Mouse (Mus musculus): ENCODE data around the gene Hs3st3a1. TPM values are rescaled to one million over a fixed set of nuclear protein-coding genes. Genes with fewer than 3 reads are reported as not detected.
A peak's percentile ranks its signal among the peaks of the same experiment; 100 is the strongest.

Hs3st3a1 gene
- under 1 TPM; 0.34 to 0.43 TPM for total RNA-seq (2021)

DNA sequence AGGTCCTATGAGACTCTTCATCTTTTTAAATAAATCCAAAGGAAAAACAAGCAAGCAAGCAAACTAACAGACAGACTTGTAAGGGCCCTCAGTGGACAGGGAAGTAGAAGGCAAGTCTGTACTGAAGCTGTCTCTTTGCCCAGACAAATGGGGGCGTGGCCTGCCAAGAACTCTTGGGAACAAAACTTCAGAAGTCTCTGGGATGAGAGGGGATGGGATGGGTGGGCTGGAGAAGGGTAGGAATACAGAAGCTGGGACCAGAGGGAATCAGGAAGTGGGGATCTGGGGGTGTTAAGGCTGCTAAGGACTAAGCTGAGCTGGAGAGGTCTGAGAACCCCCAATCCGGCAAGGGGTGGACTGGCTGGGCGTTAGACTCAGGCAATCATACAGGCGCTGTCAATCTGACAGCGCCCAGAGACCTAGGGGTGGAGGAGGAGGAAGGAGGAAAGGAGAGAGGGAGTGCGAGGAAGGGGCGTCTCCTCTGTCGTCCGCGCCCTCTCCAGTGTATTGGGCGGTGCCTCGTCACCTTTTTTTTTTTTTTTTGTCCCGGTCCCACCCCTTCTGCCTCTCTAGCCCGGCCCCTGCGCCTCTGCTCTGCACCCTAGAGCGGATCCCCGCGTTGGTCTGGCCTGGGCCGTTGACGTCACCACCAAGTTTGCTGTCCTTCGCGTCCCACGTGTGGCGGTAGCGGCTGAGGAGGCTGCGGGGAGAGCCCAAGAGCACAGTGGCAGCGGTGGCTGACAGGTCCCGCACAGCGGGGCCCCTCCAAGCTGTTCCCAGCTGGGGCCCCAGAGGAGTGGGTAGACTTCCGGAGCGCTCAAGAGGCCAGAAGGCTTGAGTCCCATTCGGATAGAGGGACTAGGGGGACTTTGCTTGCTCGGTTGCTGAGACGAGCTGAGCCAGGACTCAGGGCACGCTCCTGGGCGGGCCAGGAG lies at the start of gene Hs3st3a1:
Hs3st3a1 (plus strand) TSS at position 722 of the 935 bp plus-strand sequence.
- peak in 1 of 2 experiments; percentile 51 for DNase-seq (ENCODE audit: extremely low spot score in 1 of 2, low spot score in 2 of 2)
- intact Hi-C loops (cut with DNase I) = loop anchor here (5.0 to 10.0 kb wide), 2 partner anchors 360 to 513 kb away; partner anchors contain the start of genes Cox10 and Hs3st3b1

DNA sequence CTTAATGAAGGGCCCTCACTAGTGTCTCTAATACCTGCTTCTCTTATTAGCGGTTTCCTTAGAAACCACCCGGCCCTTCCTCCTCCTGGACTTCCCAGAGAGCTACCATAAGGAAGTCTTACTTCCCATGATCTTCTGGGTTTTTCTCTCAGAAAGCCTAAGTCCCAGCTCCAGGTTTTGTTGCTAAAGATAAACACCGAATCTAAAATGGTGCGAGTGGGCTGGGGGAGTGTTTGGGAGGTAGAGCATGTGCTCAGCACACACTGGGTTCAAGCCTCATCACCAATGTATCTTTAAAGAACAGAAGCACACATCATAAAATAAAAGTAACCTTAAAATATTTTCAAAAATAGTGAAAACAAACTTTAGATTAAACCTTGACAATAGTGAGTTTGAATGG lies 48.8 kb upstream of the Hs3st3a1 start:
- intact Hi-C loops (cut with DNase I) = no loop called here
- DNase-seq (ENCODE audit: extremely low spot score in 1 of 2, low spot score in 2 of 2) = no peak

DNA sequence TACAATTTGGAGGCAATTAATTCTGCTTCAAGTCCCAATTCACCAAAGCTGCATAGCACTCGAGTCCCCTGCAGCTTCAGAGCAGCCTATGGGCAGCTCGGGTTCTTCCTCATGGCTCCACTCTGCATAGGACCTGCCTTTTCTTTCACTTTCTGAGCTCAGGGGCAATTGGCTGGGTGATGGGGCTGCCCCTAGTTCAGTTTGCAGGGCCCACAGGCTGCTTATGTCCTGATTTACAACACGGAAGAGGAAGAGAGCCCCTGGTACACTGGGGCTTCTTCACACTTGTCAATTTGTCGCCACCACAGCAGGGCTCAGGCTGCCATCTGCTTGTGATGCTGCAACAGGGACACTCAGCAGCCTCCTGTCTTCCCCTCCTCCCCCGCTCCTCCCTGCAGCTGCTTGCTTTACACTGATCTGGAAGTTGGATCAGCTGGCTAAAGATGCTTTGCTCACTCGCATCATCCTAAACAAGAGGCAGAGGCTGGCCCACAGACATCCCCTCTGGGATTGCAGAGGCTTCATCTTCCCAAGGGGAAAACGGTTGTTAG lies 38.7 kb upstream of the Hs3st3a1 start:
- intact Hi-C loops (cut with DNase I) = no loop called here
- peak; percentile 64 to 72 for DNase-seq (ENCODE audit: extremely low spot score in 1 of 2, low spot score in 2 of 2)

DNA sequence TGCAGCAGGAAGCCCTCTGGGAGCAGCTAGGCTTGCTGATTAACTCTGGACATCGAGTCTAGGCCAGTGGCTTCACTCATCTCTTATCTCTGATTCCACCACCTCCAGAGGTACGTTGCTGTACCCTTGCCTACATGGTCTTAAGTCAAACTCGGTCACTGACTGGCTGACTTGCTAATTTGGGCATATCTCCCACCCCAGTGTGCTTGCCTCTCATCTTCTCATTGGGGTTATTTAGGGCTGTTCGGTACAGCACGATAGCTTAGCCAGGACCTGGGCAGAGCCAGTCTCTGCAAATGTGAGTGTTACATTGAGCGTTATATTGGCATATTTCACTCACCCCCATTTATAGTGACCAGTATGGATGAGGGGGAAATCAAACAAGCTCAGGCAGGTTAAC lies 38.2 kb upstream of the Hs3st3a1 start:
- DNase-seq (ENCODE audit: extremely low spot score in 1 of 2, low spot score in 2 of 2) = no peak
- intact Hi-C loops (cut with DNase I) = no loop called here

DNA sequence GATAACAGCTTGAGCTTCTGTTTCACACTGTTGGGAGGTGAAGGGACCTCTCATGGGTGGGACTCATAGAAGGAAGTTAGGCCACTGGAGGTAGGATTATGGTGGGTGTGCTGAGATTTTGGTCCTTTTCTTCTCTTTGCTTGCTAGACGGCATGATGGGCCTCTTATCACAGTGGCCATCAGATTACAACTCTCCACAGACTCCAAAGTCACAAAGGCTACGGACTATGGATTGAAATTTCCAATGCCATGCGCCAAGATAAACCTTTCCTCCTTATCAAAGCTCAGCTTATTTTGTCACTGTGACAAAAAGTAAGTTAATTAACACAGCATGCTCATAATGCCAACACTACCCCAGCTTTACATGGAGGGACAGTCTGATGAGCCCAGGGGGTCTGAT lies 37.5 kb upstream of the Hs3st3a1 start:
- intact Hi-C loops (cut with DNase I) = no loop called here
- DNase-seq (ENCODE audit: extremely low spot score in 1 of 2, low spot score in 2 of 2) = no peak

DNA sequence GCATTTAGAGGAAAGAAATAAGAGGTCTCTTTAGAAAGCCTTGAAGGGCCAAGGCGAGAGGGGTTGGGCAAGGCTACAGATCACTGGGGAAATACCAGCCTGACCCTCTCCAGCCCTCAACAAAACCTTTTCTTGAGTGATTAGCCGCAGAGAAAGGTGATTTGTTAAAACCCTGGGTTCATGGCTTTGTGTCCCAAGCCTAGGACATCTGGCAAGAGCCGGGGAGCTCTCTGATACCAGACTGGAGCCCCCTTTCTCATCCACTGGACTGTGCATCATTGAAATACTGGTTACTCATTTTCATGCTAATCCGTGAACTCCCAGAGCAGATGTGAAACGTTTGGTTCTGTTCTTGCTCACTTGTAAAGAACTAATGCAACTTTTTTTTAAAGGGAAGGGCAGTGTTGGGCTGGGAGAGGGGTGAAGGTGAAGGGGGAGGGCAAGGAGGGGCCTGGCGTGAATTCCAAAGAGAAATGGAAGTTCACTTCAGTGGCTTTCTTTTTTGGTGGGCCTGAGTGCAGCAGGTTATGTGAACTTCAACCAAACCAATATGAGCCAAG lies 34.5 kb upstream of the Hs3st3a1 start:
- DNase-seq (ENCODE audit: extremely low spot score in 1 of 2, low spot score in 2 of 2) = no peak

DNA sequence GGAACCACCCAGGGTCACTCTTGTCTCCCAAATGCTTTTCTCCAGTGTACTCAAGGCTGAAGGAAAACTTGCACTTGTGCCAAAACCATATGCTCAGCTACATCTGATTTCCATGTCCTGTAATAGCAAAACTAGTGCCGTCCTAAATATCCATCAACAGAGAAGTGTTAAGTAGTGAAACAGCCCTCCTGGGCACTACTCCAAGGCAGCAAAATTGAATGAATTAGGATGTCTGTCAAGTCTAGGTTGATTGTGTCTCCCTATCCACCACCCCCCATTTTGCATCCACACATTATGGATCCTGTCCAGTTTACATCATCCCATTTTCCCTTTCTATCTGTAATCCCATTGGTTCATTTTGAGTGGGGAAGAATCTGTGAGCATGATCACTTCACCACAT lies 16.2 kb upstream of the Hs3st3a1 start:
- no peak for DNase-seq (ENCODE audit: extremely low spot score in 1 of 2, low spot score in 2 of 2)
- intact Hi-C loops (cut with DNase I) = no loop called here

More for the DNA sequence above, 34.5 kb upstream of the Hs3st3a1 start:
- intact Hi-C loops (cut with DNase I) = no loop called here

DNA sequence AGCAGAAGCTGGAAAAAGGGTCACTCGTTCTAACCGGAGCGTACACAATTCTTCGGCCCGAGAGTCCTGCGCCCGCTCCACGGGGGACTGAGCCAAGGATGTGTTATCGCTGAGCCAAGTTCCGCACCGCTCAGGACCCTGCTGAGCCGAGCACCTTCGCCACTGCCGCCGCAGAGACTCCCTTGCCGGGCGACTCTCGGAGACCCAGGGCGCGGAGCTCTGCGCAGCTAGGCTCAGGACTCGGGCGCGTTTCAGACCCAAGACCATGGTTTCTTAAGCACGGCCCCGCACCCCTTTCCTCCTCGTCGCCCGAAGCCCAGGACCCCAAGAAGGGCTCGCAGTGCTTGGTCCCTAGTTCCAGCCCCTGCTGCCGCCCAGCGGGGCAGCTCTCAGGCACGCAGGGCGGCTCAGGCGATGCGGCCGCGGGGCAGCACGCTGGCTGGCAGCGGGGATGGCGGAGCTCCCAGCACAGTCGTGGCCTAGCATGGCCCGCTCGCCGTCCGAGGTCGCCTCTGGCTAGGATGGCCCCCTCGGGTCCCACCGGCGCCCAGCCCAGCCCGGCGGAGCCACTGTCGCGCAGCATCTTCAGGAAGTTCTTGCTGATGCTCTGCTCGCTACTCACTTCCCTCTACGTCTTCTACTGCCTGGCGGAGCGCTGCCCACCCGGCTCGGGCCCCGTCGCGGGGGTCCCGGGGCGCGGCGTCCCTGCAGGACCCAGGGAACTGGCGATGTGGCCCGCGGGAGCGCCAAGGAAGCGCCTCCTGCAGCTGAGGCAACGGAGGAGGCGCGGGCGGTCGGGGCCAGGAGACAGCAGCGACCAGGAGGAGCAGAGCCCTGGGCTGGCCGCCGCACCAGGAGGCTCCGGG lies 647 bp downstream of the Hs3st3a1 start:
- DNase-seq (ENCODE audit: extremely low spot score in 1 of 2, low spot score in 2 of 2) = peak in 1 of 2 experiments; percentile 26
- intact Hi-C loops (cut with DNase I) = loop anchor here (5.0 to 10.0 kb wide), 2 partner anchors 361 to 513 kb away; partner anchors contain the start of genes Cox10 and Hs3st3b1

DNA sequence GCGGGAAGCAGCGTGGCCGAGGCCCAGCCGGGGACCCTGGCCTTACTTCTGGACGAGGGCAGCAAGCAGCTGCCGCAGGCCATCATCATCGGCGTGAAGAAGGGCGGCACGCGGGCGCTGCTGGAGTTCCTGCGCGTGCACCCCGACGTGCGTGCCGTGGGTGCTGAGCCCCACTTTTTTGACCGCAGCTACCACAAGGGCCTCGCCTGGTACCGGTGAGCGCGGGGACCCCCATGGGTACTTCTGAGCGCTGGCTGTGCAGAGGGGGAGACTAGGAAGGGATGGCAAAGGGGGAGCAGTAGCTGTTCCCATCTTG lies 1.2 kb downstream of the Hs3st3a1 start, which contains the start of gene F930015N05Rik:
F930015N05Rik (minus strand) TSS at position 242 of the 316 bp plus-strand sequence.
- intact Hi-C loops (cut with DNase I) = loop anchor here (5.0 to 10.0 kb wide), 2 partner anchors 362 to 514 kb away; partner anchors contain the start of genes Cox10 and Hs3st3b1
- peak in 1 of 2 experiments; percentile 37 for DNase-seq (ENCODE audit: extremely low spot score in 1 of 2, low spot score in 2 of 2)

DNA sequence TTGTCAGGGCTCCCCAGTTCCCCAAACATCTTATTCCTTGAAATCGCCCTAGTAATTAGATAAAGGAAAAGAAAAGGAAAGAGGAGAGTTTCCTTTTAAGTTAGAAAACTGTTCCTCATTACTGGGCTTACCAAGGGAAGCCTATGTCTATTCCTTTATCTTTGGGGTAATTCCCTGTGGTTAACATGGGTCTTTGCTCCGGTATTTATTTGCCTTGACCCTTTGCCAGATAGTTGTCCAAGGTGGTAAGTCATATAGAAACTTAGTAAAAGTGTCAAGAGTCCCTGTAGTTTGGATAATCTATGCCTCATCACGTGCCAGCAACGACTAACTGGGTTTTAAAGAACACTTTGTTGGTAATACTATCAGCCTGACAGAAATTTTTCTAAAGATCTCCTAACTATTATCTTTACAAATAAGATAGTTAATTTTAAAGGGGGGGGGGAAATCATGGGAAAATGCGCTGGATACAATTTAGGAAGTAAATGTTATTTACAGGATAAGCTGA lies 1.7 kb downstream of the Hs3st3a1 start:
- no peak for DNase-seq (ENCODE audit: extremely low spot score in 1 of 2, low spot score in 2 of 2)
- intact Hi-C loops (cut with DNase I) = loop anchor here (5.0 to 10.0 kb wide), 2 partner anchors 362 to 515 kb away; partner anchors contain the start of genes Cox10 and Hs3st3b1

DNA sequence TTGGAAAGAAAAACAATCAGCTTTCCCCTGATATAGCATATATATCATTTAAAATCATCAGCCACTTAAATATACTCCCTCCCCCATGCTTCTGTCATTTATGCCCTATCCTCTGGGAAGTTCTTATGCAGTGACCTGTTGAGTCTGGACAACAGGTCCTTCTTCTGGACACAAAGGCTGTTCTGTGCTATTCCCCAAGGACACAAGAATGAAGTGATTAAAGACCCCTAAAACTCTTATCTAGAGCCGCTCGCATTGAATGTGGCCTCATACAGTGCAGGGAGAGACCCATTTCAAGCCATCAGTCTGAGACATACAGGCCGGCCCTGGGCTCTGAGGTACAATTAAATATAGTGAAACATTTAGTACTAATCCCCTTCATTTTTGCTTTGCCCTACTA lies 2.6 kb downstream of the Hs3st3a1 start:
- intact Hi-C loops (cut with DNase I) = loop anchor here (5.0 to 10.0 kb wide), 2 partner anchors 363 to 515 kb away; partner anchors contain the start of genes Cox10 and Hs3st3b1
- DNase-seq (ENCODE audit: extremely low spot score in 1 of 2, low spot score in 2 of 2) = no peak

DNA sequence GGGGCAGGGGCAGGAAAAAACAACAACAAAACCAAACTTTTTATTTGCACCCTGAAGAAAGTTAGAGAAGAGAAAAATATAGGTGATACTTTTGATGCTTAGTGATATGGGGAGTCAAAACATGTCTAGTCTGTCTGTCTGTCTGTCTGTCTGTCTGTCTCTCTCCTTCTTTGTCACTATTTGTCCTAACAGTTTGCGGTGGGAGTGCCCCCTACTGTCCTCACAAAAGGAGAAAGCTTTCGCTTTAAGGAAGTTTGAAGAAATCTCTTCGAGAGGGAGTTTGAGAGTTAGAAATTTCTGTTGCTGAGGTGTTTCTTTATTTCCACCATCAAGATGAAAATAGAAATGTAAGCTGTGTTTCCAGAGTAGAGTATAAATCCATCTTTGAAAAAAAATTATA lies 3.8 kb downstream of the Hs3st3a1 start:
- no peak for DNase-seq (ENCODE audit: extremely low spot score in 1 of 2, low spot score in 2 of 2)
- intact Hi-C loops (cut with DNase I) = loop anchor here (5.0 to 10.0 kb wide), 2 partner anchors 364 to 517 kb away; partner anchors contain the start of genes Cox10 and Hs3st3b1

DNA sequence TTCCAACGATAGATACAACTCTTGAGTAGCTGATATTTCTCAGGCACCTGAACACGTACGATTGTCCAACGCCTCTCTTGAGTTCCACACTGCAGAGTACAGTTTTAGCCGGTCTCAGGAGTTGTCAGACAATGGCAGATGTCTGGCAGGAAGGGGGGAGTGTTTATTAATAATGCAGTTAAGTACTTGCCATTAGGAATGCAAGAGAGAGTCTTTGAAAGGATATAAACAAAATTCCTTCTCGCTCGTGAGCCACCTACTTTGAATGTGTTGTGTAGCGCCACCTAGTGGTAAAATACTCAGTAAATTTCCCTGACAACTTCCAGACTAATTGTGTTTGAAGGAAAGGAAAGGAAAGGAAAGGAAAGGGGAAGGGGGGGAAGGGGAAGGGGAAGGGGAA lies 7.0 kb downstream of the Hs3st3a1 start:
- peak in 1 of 2 experiments; percentile 77 for DNase-seq (ENCODE audit: extremely low spot score in 1 of 2, low spot score in 2 of 2)
- intact Hi-C loops (cut with DNase I) = loop anchor here (5.0 kb wide), 2 partner anchors 275 to 1040 kb away; no protein-coding TSS in a partner anchor

DNA sequence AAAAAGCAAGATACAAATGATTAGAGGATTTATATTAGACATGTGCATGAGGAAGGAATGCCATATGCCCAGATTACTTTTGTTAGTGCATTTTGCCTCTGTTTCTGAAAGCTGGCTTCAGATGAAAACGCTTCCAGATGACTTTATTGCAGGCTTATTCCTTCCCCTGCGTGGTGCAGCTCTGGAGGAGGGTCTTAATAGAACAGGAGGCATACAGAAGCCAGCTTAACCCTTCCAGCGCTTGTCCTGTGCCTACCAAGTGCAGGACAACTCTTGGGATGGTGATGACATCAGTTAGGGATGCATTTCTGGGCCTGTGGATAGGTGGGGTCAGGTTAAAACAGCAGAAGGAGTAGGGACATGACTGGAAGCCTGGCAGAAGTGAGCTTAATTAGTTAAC lies 7.6 kb downstream of the Hs3st3a1 start:
- DNase-seq (ENCODE audit: extremely low spot score in 1 of 2, low spot score in 2 of 2) = no peak
- intact Hi-C loops (cut with DNase I) = loop anchor here (5.0 kb wide), 2 partner anchors 275 to 1040 kb away; no protein-coding TSS in a partner anchor

DNA sequence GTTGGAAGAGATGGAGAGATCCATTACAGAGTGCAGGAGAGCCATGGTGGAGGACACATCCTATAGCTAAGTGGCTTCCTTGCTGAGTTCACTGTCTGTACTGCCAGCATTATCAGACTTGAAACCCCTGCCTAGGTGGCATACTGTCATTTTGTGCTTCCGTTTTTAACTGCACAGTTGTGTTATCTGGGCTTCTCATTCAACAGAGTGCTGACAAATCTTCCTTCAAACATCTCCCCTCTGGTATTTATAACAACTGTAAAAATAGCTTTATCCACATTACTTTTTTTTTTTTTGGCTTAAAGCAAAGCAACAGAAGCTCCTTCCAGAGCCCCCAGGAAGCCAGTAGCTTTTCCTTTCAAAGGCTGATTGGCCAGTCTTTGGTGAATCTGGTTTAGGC lies 10.1 kb downstream of the Hs3st3a1 start:
- intact Hi-C loops (cut with DNase I) = no loop called here
- DNase-seq (ENCODE audit: extremely low spot score in 1 of 2, low spot score in 2 of 2) = no peak

DNA sequence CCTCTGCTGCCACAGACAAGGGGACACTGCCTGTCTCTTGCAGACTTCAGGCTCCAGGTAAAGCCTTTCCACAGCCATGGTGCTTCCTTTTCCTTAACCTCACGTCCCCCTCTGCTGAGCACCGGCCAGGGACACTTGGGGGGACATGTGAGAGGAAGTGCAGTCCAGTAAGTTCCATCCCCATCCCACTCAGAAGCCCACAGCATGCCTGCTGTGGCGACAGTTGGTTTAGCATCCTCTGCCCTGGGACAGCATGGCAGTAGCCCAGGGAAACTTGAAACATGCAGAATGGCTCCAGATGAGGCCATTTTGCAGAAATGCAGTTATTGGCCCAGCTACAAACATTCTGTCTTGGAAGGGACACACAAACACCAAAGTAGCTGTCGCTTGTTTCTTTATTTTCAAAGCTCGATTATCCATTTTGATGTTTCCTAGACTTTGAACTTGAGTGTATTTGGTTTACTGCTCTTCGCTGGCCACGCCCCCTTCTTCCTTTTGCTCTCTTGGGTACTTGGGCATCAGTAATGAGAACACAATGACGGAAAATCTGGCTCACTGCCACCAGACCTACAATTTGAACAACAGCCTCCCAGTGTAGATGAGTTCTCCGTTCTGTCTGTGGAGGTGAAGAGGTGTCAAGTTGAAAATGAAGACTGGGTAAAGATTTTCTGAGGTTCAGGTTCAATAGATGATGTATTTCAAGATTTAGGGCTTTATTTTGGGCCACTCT lies 13.6 kb downstream of the Hs3st3a1 start:
- intact Hi-C loops (cut with DNase I) = no loop called here
- DNase-seq (ENCODE audit: extremely low spot score in 1 of 2, low spot score in 2 of 2) = peak in 1 of 2 experiments; percentile 34

DNA sequence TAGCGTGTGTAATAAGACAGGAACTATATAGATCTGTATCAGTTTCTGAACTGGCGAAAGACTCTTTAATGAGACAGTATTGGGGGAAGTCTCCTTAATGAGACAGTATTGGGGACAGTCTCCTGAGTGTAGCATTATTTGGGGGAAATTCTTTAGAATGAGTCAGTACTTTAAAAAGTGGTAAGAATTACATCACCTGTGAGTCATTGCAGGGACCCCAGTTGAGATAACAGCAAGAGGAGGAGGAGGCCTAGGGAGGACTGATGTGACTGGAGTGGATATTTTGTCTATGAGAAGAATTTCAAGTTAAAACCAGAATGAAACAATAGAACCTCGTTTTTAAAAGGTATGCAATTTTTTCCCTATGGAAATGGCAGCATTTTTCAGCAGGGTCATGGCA lies 26.6 kb downstream of the Hs3st3a1 start:
- DNase-seq (ENCODE audit: extremely low spot score in 1 of 2, low spot score in 2 of 2) = no peak
- intact Hi-C loops (cut with DNase I) = no loop called here
